Mouse (Mus musculus) E14TG2a.4 (cell line): ENCODE measurements around the gene Fam196b.

Experiments
- H3K27me3 ChIP-seq: 2 replicates; pipeline ENCODE4 v1.6.1; 2014; ENCODE audit warnings: low read length, control low read depth; ENCODE audit not compliant: insufficient read depth
- H3K36me3 ChIP-seq: 2 replicates; pipeline ENCODE4 v1.6.1; 2014; ENCODE audit warnings: low read length, control low read depth; ENCODE audit not compliant: insufficient read depth
- H3K4me1 ChIP-seq: replicated peaks from 2 replicates; pipeline ENCODE4 v1.6.1; 2014; ENCODE audit warnings: low read depth, low read length, control low read depth
- H3K4me3 ChIP-seq: replicated peaks from 2 replicates; pipeline ENCODE4 v1.5.1; 2014; ENCODE audit warnings: mild to moderate bottlenecking, low read length
- H3K9me3 ChIP-seq: 2 replicates; pipeline ENCODE4 v1.6.1; 2014; ENCODE audit warnings: low read length, control low read depth
- CTCF ChIP-seq: conservative IDR thresholded peaks from 2 replicates; pipeline ENCODE4 v1.5.1; 2014; ENCODE audit warnings: low read length
- NANOG ChIP-seq: IDR thresholded peaks from 2 replicates; pipeline ENCODE4 v1.6.1; 2014; ENCODE audit warnings: borderline replicate concordance, low read length, mixed read lengths
- POU5F1 ChIP-seq: IDR thresholded peaks from 2 replicates; pipeline ENCODE4 v1.6.1; 2014; ENCODE audit warnings: low read length, borderline replicate concordance

Gene Fam196b

DNA sequence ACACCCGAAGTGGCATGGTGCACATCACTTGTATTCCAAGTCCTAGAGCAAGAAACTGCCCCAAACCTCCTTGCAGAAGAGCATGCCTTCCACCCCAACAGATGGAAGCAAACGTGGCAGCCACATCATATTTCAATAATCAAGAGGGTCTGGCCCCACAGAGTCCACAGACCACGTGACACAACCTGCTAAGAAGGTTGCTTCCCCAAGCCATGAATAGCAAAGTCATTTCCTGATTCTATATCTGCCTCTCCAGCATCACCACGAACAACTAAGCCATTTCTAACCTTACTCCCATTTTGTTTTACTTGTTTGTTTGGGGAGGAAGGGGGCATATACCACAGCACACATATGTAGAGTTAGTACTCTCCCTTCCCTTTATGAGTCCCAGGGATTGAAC, 69.6 kb downstream of the Fam196b start:
- Histone ChIP-seq H3K4me3 (no peak overlapping the region), H3K27me3 (no peaks in the 10 kb centered on the region), H3K9me3 (no peaks in the 10 kb centered on the region), H3K36me3 (no peaks in the 10 kb centered on the region), H3K4me1 (no peaks in the 10 kb centered on the region)
- TF ChIP-seq NANOG (no peak), POU5F1 (no peak), CTCF (no peak)

DNA sequence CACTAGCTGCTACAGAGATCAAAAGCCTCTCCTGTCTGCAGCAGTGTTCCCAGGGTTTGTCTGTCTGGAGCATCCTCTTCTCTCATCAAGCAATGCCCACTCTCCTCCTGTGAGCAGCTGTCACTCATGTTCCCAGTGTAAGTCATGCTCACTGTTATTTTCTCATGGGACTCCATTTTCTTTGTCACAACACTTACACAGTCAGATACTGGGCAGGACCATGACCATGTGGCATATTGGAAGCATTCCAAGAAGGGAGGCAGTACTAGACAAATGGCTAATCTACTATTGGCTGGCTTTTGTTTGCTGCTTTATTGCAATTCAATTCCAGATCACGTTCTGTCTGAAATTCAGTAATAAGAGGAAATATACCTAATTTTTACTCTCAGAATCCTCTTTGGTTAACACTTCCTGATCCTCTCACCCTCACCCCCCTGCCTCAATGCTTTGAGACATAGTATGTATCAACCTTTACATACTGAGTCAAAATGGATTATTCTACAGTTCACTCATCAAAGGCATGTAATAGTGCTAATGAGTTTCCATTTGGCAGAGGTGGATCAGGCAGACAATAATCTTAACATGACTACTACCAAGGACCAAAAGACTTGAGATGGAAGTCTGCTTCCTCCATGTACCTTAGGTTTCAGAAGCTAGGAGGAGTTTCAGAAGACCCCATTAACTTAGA, 70.5 kb downstream of the Fam196b start:
- Histone ChIP-seq H3K36me3 (no peaks in the 10 kb centered on the region), H3K9me3 (no peaks in the 10 kb centered on the region), H3K27me3 (no peaks in the 10 kb centered on the region), H3K4me3 (no peak overlapping the region), H3K4me1 (no peaks in the 10 kb centered on the region)
- TF ChIP-seq CTCF (no peak), POU5F1 (no peak), NANOG (no peak)

DNA sequence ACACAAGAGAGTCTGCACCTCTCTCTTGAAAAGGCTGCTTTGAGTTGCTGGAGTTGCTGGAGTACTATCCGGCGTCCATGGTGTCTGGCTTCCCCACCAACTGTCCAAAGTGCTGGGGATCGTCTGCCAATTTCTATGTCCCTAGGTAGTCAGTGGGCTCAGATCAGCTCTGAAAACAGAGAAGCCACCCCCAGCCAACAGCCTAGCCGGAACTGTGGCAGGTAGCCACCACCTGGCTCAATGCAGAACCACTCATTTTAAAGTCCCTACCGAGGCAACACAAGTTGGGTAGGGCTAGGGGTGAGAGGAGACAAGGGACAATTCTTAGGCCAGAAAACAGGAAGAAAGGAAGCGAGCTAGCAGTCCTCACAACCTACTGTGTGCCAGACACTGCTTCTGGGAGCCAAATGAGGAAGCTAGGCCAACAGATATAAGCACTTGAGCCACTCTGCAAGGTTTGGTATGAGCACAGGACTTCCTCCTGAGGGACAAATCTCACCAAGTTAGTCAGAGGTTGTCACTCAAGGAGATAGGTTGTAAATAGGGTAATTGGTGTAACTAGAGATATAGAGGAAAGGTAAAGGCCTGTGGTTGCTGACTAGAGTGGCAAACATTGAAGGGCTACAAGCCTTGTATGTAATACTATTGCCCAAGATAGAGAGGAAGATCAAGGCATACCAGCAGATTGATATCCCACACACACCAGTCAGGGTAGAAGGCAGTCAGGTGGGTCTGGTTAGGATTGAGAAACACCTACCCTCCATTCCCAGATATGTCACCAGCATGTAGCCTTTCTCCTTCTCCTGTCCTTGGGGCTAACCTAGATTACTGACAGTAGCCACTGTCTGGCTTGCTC, 74.9 kb downstream of the Fam196b start:
- Histone ChIP-seq H3K4me1 (no peaks in the 10 kb centered on the region), H3K36me3 (no peaks in the 10 kb centered on the region), H3K27me3 (no peaks in the 10 kb centered on the region), H3K9me3 (no peaks in the 10 kb centered on the region), H3K4me3 (no peak overlapping the region)
- TF ChIP-seq POU5F1 (no peak), CTCF (no peak), NANOG (no peak)

DNA sequence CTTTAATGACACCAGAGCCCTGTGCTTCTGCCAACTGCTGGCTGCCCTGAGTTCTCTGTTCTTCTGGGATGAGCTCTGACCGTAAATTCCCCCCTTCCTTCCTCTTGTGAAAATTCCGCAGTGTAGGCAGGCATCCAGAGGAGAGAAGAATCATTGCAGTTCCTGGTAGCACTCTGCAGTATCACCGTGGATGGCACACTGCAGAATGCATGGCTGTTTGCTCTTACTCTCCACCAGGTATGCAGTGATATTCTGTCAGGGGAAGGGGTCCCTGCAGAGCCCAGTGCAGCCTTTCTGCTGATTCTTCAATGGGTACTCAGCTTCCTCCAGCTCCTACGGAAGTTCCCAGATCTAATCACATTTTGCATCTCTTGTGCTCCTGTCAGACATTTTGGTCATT, 77.5 kb downstream of the Fam196b start:
- Histone ChIP-seq H3K36me3 (no peaks in the 10 kb centered on the region), H3K27me3 (no peaks in the 10 kb centered on the region), H3K4me3 (no peak overlapping the region), H3K9me3 (no peaks in the 10 kb centered on the region), H3K4me1 (no peaks in the 10 kb centered on the region)
- TF ChIP-seq POU5F1 (no peak), NANOG (no peak), CTCF (no peak)

DNA sequence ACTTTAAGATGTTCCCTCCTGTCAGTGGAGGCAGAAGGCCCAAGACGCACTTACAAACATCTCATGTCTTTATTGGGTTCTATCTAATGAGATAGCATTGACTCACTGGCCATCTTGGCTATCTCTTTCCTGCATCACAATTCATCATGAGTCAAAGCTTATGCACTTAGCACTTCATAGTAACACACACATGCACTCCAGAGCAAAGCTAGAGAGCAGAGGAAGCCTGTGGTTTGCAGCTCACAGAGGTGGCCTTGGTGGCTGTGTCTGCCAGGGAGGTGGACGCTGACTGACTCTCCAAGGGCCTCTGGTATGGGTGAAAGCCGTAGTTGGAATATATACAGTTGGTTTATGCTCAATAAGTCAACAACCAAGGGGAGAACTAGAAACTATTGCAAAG, 81.2 kb downstream of the Fam196b start:
- Histone ChIP-seq H3K36me3 (no peaks in the 10 kb centered on the region), H3K4me3 (no peak overlapping the region), H3K4me1 (no peaks in the 10 kb centered on the region), H3K9me3 (no peaks in the 10 kb centered on the region), H3K27me3 (no peaks in the 10 kb centered on the region; the same call in 1 of the 2 replicates)
- TF ChIP-seq POU5F1 = no peak
- TF ChIP-seq NANOG = no peak
- TF ChIP-seq CTCF = no peak

DNA sequence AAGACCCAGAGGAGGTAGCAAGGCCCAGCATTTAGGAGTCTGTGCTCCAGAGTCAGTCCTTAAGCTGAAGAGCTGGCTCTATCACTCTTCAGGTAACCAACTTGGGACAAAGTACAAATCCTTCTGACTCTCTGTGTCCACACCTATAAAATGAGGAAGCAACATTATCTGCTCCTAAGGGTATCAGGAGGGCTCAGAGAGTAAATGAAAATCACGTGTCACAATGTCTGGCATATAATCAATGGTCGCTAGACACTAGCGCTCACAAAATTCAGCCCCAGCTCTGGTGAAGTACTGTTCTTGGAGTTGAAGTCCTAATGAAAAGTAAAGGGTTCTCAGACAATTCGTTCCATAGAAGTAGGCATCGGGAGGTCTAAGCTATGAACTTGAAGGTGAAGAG, 83.0 kb downstream of the Fam196b start:
- no peaks in the 10 kb centered on the region; the same call in 1 of the 2 replicates for H3K27me3 ChIP-seq
- no peak for TF ChIP-seq CTCF
- TF ChIP-seq NANOG = no peak
- no peak for TF ChIP-seq POU5F1
- H3K4me3 ChIP-seq = no peak overlapping the region
- no peaks in the 10 kb centered on the region; the same call in 1 of the 2 replicates for H3K4me1 ChIP-seq
- no peaks in the 10 kb centered on the region for H3K9me3 ChIP-seq
- no peaks in the 10 kb centered on the region for H3K36me3 ChIP-seq

GRCm38 (mm10) chr11:34398555-34398954, 83.9 kb downstream of the Fam196b start:
- TF ChIP-seq CTCF (no peak), POU5F1 (no peak), NANOG (no peak)
- Histone ChIP-seq H3K9me3 (no peaks in the 10 kb centered on the region), H3K27me3 (no peaks in the 10 kb centered on the region; the same call in 1 of the 2 replicates), H3K36me3 (no peaks in the 10 kb centered on the region), H3K4me3 (no peak overlapping the region), H3K4me1 (peaks cover 4% of the 10 kb centered on the region; the same call in 1 of the 2 replicates)

- peaks cover 6% of the 10 kb centered on the region; the same call in 1 of the 2 replicates for H3K4me1 ChIP-seq
- no peak overlapping the region for H3K4me3 ChIP-seq
- no peaks in the 10 kb centered on the region for H3K9me3 ChIP-seq
- TF ChIP-seq POU5F1 (no peak), CTCF (no peak), NANOG (no peak)
- no peaks in the 10 kb centered on the region; the same call in 1 of the 2 replicates for H3K27me3 ChIP-seq
- no peaks in the 10 kb centered on the region for H3K36me3 ChIP-seq
Measured at GRCm38 (mm10) chr11:34401343-34401742, 86.7 kb downstream of the Fam196b start.
